Mouse (Mus musculus) liver, embryonic 13.5 days (tissue): ENCODE data around the gene Fbxw8. TPM values are rescaled to one million over a fixed set of nuclear protein-coding genes. Genes with fewer than 3 reads are reported as not detected.

ENCODE experiments used
- ATAC-seq: fragments of 200-750 bp; cut with Nextera tagmentation; 2 replicates; pipeline ENCODE4 v1.8.0; 2017; ENCODE audit warnings: low read depth, mild to moderate bottlenecking, moderate number of reproducible peaks, moderate library complexity
- DNase-seq: peaks from one replicate; pipeline ENCODE4 v3.0.0; 2022
- H3K27ac ChIP-seq: fragments of 300-500 bp; sonication (generic); 2 replicates; pipeline ENCODE4 v1.5.1; 2015; ENCODE audit warnings: moderate library complexity, mild to moderate bottlenecking, inconsistent platforms
- H3K27me3 ChIP-seq: fragments of 300-500 bp; sonication (generic); 2 replicates; pipeline ENCODE4 v1.6.1; 2015; ENCODE audit warnings: mild to moderate bottlenecking, inconsistent platforms
- H3K36me3 ChIP-seq: fragments of 300-500 bp; sonication (generic); 2 replicates; pipeline ENCODE4 v1.6.1; 2015; ENCODE audit warnings: mild to moderate bottlenecking, inconsistent platforms
- H3K4me1 ChIP-seq: fragments of 300-500 bp; sonication (generic); replicated peaks from 2 replicates; pipeline ENCODE4 v1.6.1; 2015; ENCODE audit warnings: inconsistent platforms
- H3K4me2 ChIP-seq: fragments of 300-500 bp; sonication (generic); 2 replicates; pipeline ENCODE4 v1.6.1; 2015; ENCODE audit warnings: inconsistent platforms, mild to moderate bottlenecking, moderate library complexity
- H3K4me3 ChIP-seq: fragments of 300-500 bp; sonication (generic); replicated peaks from 2 replicates; pipeline ENCODE4 v1.5.1; 2015; ENCODE audit warnings: mild to moderate bottlenecking, inconsistent platforms
- H3K9ac ChIP-seq: fragments of 300-500 bp; sonication (generic); 2 replicates; pipeline ENCODE4 v1.6.1; 2015; ENCODE audit warnings: mild to moderate bottlenecking, inconsistent platforms
- H3K9me3 ChIP-seq: fragments of 300-500 bp; sonication (generic); replicated peaks from 2 replicates; pipeline ENCODE4 v1.6.1; 2016; ENCODE audit warnings: inconsistent platforms
- WGBS: fragments of 180-500 bp; shearing (Covaris S2); methylation state at CpG from one replicate; pipeline ENCODE4 v1.1.7; 2015; ENCODE audit not compliant: insufficient replicate concordance; 5-methylcytosine and 5-hydroxymethylcytosine counted together
- polyA plus RNA-seq: library from polyadenylated mRNA; unstranded; fragments of >200 nt; fragmentation: Nextera tagmentation; extraction: Ambion mirVana; gene quantifications from 2 replicates; pipeline ENCODE4 v1.2.1, GENCODE M21; 2015

Fbxw8 gene
- polyA plus RNA-seq: 8.7 and 10.0 TPM in 2 replicates

DNA sequence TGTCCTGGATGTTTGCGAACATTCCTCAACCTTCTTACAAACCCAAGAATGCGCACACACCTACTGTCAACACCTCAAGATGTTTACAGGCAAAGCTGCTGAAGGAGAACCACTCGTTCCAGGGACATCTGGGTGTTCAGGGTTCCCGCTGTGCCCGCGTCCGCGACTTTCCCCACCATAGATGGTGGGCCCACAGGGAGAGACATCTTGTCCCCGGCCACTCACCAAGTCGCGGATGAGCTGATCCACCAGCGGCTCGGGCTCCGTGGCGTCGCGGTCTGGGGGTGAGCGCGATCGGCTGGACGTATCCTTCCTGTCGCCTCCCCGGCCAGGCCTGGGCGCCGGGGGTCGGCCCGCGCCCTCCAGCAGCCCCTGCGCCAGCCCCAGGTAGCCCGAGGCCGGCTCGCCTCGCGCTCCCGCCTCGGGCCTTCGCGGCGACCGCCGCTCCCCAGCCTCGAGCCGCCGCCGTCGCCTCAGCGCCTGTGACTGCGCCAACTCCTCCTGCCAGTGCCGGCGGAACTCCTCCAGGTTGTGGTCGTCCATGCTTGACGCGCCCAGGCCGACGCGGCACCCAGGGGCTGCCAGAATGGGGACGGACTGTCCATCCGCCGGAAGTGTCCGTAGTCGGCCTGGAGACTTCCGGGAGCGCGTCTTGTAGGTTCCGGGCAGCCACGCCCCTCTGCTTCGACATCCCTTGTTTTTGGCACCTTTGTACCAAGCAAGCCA, at the start of gene Fbxw8:
Gene Fbxw8, minus strand, starts transcription at position 626 of the 726 bp plus-strand sequence.
- H3K9ac ChIP-seq: peak within 1 kb of the TSS; percentile 91
- peak; percentile 82 for ATAC-seq
- peak within 1 kb of the TSS; percentile 82 for H3K4me2 ChIP-seq
- H3K27me3 ChIP-seq: peaks cover 3% of the 10 kb centered on the region; the same call in 1 of the 2 replicates
- peak; percentile 72 for DNase-seq
- H3K36me3 ChIP-seq: peaks cover 15% of the 10 kb centered on the region
- under 1% methylated on average over 65 of the region's 67 CpGs for WGBS
- peak within 1 kb of the TSS; percentile 43; the same call in 1 of the 2 replicates for H3K27ac ChIP-seq
- no peaks in the 10 kb centered on the region for H3K9me3 ChIP-seq
- peaks cover 39% of the 10 kb centered on the region for H3K4me1 ChIP-seq
- H3K4me3 ChIP-seq: peak within 1 kb of the TSS; percentile 94

DNA sequence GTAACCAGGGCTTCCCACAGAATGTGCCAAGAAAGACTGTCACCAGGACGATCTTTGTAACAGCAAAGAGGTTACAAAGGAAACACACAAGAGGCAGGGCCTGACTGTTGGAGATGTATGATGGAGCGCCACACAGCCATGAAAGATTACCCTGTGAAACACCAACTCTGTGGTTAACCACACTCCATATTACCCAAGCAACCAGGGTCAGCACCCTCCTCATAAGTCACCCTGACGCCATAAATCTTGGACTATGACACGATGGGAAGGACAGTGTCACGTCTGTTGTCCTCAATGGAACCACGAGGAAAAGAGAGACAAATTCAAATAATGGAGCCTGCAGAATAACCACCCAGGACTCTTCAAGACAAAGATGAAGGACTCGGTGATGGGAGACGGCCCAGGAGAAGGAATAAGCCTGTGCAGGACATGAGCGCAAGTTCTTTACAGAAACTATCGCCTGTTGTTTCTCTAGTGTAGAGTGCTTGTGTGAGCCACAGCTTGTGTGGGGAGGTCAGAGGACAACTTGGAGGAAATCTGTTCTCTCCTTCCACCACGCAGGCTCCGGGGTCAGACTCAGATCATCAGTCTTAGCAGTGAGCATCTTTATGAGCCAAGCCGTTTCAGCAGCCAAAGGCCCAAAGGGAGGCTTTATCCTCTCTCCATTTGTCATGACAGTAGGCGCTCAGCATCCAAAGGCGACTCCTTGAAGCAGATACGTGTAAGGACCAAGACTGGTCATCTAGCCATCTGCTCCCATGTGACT, 49.6 kb upstream of the Fbxw8 start:
- Histone ChIP-seq H3K4me3 (no peak overlapping the region), H3K36me3 (no peaks in the 10 kb centered on the region), H3K9ac (no peak overlapping the region), H3K27me3 (no peaks in the 10 kb centered on the region), H3K9me3 (no peaks in the 10 kb centered on the region), H3K4me1 (no peaks in the 10 kb centered on the region), H3K4me2 (no peak overlapping the region), H3K27ac (no peak overlapping the region)
- ATAC-seq (no peak), DNase-seq (no peak)
- 44% methylated on average over 16 of the region's 16 CpGs for WGBS

DNA sequence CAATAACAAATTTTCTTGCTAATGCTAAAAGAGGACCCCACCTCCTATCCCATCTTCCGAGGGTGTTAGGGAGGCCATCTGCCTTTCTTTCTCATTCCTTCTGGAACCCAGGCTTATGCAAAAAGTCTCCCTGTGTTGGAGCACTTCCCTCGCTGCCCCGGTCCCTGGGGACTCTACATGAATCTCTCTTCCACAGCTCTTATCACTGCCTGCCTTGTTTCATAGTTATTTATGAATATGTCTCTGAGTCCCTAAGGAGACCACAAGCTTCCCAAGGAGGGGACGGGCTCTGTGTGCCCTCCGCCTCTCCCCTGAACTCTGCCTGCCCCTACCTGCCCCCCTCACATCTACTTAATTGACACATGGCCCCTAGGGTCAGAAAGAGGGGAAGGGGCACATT, 44.4 kb upstream of the Fbxw8 start:
- Histone ChIP-seq H3K27me3 (no peaks in the 10 kb centered on the region), H3K36me3 (no peaks in the 10 kb centered on the region), H3K4me3 (no peak overlapping the region), H3K4me1 (no peaks in the 10 kb centered on the region), H3K4me2 (no peak overlapping the region), H3K27ac (no peak overlapping the region), H3K9ac (no peak overlapping the region), H3K9me3 (no peaks in the 10 kb centered on the region)
- DNase-seq (no peak), ATAC-seq (no peak)
- 58% methylated on average over 5 of the region's 5 CpGs for WGBS

DNA sequence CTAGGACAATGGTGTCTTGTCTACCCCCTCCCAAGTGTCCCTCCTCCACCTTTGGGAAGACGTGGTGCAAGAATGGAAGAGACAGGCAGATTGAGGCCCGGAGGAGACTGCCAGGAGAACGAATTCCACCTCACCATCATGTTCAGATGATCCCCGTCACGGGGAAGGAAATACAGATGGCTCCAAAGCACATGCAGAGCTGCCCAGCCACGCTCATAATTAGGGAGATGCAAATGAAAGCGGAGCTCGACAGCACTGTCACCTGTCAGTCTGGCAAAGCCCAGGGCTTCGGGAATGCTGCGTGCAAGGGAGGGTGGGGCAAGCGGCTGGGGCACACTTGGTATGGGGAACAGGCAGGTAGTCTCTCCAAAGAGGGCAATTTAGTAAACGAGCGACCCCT, 42.2 kb upstream of the Fbxw8 start:
- Histone ChIP-seq H3K27ac (no peak overlapping the region), H3K9ac (no peak overlapping the region), H3K4me3 (no peak overlapping the region), H3K4me1 (no peaks in the 10 kb centered on the region), H3K36me3 (no peaks in the 10 kb centered on the region), H3K9me3 (no peaks in the 10 kb centered on the region), H3K4me2 (no peak overlapping the region), H3K27me3 (peaks cover 12% of the 10 kb centered on the region; the same call in 1 of the 2 replicates)
- WGBS: 53% methylated on average over 13 of the region's 13 CpGs
- ATAC-seq: no peak
- no peak for DNase-seq

DNA sequence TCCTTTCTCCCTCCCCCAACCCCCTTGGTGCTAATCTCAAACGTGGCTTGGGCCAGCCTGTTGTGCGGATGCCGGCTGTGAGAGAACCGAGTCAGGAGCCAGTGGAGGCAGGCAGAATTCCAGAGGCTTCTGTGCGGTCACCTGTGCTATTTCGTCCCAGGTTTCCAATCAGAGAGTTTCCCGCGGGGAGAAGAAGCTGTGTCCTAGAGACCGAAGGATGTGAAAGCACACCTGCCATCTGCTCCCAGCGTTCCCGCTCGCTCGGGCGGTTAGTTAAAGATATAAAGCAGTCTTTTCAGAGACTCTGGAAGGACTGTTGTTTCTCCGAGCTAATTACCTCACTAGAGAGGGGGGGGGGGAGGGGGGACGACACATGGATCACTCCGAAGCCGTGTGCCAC, 37.0 kb upstream of the Fbxw8 start:
- Histone ChIP-seq H3K4me1 (no peaks in the 10 kb centered on the region), H3K4me3 (no peak overlapping the region), H3K27me3 (peaks cover 37% of the 10 kb centered on the region), H3K27ac (no peak overlapping the region), H3K36me3 (no peaks in the 10 kb centered on the region), H3K9ac (no peak overlapping the region), H3K9me3 (no peaks in the 10 kb centered on the region), H3K4me2 (no peak overlapping the region)
- WGBS: 35% methylated on average over 18 of the region's 18 CpGs
- DNase-seq (no peak), ATAC-seq (no peak)

DNA sequence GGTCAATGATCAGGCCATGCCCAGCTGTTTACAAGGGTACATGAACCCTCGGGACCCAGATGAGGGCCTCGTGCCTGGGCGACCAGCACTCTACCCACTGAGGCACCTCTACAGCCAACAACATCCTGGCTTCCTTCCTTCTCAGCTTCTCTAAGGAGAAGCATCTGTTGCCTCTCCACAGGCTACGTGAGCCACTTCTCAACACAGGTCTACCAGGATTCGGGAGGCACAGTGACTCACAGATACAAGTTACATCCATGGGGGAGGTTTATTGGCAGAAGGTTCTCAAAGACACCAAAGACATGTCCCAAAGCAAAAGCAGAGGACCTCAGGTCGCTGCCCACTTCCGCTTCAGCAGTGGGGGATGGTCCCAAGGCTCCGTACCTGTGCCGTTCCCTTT, 35.2 kb upstream of the Fbxw8 start:
- H3K4me3 ChIP-seq: no peak overlapping the region
- ATAC-seq: no peak
- H3K27me3 ChIP-seq: peaks cover 37% of the 10 kb centered on the region
- no peaks in the 10 kb centered on the region for H3K4me1 ChIP-seq
- H3K27ac ChIP-seq: no peak overlapping the region
- no peak overlapping the region for H3K9ac ChIP-seq
- no peaks in the 10 kb centered on the region for H3K9me3 ChIP-seq
- 57% methylated on average over 9 of the region's 9 CpGs for WGBS
- no peak overlapping the region for H3K4me2 ChIP-seq
- no peaks in the 10 kb centered on the region for H3K36me3 ChIP-seq
- DNase-seq: no peak

DNA sequence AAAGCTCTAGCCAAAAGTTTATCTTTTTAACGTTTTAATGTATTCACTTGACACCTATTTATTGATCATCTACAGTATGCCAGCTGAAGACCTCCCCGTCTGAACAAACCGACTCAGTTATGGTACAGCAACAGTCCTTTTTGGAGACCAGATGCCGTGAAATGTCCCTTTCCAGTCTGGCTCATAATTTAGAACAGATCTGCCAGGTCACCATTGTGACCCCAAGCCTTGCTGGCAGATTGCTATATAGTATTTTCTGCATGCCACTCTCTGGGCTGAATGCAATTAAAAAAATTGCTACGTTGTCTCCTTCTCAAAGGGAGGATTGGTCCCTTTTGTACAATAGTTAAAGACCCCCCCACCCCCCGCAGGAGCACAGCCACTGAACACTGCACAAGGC, 33.1 kb upstream of the Fbxw8 start:
- H3K36me3 ChIP-seq: no peaks in the 10 kb centered on the region
- no peak overlapping the region for H3K27ac ChIP-seq
- peaks cover 32% of the 10 kb centered on the region for H3K27me3 ChIP-seq
- no peaks in the 10 kb centered on the region for H3K4me1 ChIP-seq
- no peak for ATAC-seq
- H3K4me3 ChIP-seq: no peak overlapping the region
- no peak overlapping the region for H3K4me2 ChIP-seq
- no peak overlapping the region for H3K9ac ChIP-seq
- no peaks in the 10 kb centered on the region for H3K9me3 ChIP-seq
- WGBS: 51% methylated on average over 6 of the region's 6 CpGs
- no peak for DNase-seq

DNA sequence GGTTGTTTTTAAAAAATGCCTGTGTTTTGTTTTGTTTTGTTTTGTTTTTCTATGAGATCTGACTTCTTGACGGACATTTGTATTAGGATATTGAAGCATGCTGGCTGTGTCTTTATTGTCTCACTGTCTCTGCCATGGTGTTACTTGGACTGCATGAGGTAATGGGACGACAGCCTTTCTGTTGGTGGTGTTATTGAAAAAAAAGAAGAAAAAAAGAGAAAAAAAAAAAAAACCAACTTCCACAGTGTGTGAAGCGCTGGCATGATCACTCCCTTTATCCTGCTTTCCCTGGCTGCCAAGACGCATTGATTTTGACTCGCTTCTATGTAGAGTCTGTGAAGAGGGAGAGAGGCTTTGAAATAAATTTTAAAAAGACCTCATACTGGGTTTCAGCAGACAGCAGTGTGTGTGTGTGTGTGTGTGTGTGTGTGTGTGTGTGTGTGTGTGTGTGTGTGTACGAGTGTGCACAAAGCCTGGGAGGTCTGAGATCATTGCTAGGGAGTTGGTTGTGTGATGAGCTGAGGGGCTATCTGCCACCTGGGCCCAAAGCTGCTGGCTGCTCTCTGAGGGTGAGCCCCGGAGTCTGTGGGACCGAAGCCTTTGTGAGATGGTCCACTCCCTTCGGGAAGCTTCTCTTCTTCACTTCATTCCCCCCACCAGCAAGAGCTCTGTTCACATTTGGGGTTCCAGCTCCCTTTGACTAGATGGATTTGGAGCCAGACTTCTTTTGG, 31.8 kb upstream of the Fbxw8 start:
- Histone ChIP-seq H3K27ac (no peak overlapping the region), H3K27me3 (peaks cover 23% of the 10 kb centered on the region), H3K4me2 (no peak overlapping the region), H3K4me3 (no peak overlapping the region), H3K9me3 (no peaks in the 10 kb centered on the region), H3K4me1 (no peaks in the 10 kb centered on the region), H3K36me3 (no peaks in the 10 kb centered on the region), H3K9ac (no peak overlapping the region)
- WGBS: 63% methylated on average over 8 of the region's 9 CpGs
- no peak for DNase-seq
- no peak for ATAC-seq

DNA sequence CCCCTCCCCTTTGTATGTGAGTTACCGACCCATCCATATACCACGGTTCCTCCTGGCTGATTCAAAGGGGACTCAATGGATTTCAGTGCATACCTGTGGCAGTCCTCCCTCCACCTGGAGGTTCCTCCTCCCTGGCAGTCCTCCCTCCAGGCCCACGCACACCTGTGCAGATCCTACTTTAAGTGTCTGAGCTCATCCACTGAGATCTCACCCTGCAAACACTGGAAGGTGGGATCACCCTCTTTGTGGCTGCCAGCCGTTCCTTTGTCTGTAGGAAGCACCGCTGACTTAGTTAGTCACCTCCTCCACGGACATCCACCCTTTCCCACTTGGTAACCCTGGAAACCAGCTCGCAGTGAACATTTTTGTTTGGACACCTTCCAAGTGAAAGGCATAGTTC, 22.4 kb upstream of the Fbxw8 start:
- H3K4me2 ChIP-seq: no peak overlapping the region
- no peaks in the 10 kb centered on the region for H3K36me3 ChIP-seq
- no peaks in the 10 kb centered on the region; the same call in 1 of the 2 replicates for H3K9me3 ChIP-seq
- DNase-seq: no peak
- H3K4me3 ChIP-seq: no peak overlapping the region
- peaks cover 55% of the 10 kb centered on the region for H3K27me3 ChIP-seq
- 62% methylated on average over 7 of the region's 7 CpGs for WGBS
- H3K4me1 ChIP-seq: peaks cover 4% of the 10 kb centered on the region
- H3K27ac ChIP-seq: no peak overlapping the region
- no peak overlapping the region for H3K9ac ChIP-seq
- no peak for ATAC-seq

DNA sequence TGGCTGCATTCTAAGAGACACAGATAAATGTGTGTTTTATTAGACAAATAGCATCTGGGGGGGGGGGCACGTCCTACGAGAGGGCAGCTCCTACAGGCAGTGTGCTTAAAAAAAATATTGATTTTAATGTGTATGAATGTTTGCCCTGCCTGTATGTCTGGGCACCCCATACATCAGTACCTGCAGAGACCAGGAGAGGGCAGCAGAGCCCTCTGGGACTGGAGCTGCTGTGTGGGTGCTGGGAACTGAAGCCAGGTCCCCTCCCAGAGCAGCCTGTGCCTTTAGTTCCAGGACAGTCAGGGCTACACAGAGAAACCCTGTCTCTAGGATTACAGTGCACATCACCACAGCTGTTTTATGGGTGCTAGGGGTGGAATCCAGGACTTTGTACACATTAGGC, 19.9 kb upstream of the Fbxw8 start:
- no peak overlapping the region for H3K9ac ChIP-seq
- no peak overlapping the region for H3K27ac ChIP-seq
- H3K4me3 ChIP-seq: no peak overlapping the region
- H3K9me3 ChIP-seq: no peaks in the 10 kb centered on the region; the same call in 1 of the 2 replicates
- DNase-seq (no peak), ATAC-seq (no peak)
- peaks cover 14% of the 10 kb centered on the region for H3K4me1 ChIP-seq
- H3K4me2 ChIP-seq: no peak overlapping the region
- H3K27me3 ChIP-seq: peaks cover 77% of the 10 kb centered on the region
- 19% methylated on average over 2 of the region's 2 CpGs for WGBS
- H3K36me3 ChIP-seq: no peaks in the 10 kb centered on the region

DNA sequence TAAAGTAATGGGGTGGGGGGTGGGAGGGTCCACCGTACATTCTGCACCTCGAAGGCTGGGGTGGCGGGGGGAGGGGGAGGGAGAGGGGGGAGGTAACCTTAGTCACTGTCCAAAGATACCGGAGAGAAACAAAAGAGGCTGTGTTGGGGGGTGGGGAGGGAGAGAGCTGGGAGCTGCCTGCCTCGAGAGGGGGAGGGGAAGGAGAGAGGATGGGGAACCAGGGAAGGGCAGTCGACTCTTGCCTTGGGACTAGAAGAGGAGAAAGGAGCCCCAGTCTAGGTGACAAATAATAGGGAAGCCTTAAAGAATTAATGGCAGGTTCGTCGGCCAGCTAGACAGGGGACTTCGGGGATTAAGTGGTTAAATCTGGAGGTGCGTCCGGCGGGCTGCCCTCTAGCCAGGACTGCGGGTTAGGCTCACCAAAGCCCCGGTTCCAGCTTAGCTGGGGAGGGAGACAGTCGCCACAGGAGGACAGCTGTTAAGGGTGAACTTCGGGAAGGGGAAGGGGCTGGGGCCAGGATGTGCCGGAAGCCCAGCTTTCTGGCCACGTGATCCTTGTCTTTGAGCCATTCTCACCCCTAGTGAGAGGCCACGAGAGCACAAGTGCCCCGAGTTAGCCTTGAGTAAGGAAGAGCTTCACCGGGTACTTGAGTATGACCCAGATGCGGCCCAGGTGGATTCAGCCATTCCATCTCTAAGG, 19.2 kb upstream of the Fbxw8 start:
- DNase-seq (no peak), ATAC-seq (no peak)
- no peaks in the 10 kb centered on the region for H3K36me3 ChIP-seq
- no peak overlapping the region for H3K27ac ChIP-seq
- peak overlapping the region; percentile 29 for H3K4me2 ChIP-seq
- peaks cover 80% of the 10 kb centered on the region for H3K27me3 ChIP-seq
- no peak overlapping the region for H3K9ac ChIP-seq
- peaks cover 14% of the 10 kb centered on the region for H3K4me1 ChIP-seq
- H3K9me3 ChIP-seq: no peaks in the 10 kb centered on the region; the same call in 1 of the 2 replicates
- no peak overlapping the region for H3K4me3 ChIP-seq
- under 1% methylated on average over 22 of the region's 22 CpGs for WGBS
